Mouse (Mus musculus) cerebellum, adult 11 months (tissue): ENCODE data around the gene Spata32.

Experiments
- DNase-seq: peaks from one replicate; pipeline ENCODE4 v3.0.0; 2022

The Spata32 gene

GRCm38 (mm10) chr11:103201664-103202063, 16.6 kb downstream of the Spata32 start:
- DNase-seq, result peak; percentile 74

GRCm38 (mm10) chr11:103198911-103199803, 19.1 kb downstream of the Spata32 start:
- DNase-seq, result peak; percentile 88

- DNase-seq, result peak; percentile 43
Measured at GRCm38 (mm10) chr11:103198339-103198738, 19.9 kb downstream of the Spata32 start.

- no peak for DNase-seq
Measured at GRCm38 (mm10) chr11:103197340-103197739, 20.9 kb downstream of the Spata32 start.

GRCm38 (mm10) chr11:103195656-103196055, 22.6 kb downstream of the Spata32 start:
- DNase-seq, result no peak

GRCm38 (mm10) chr11:103195236-103195635, 23.0 kb downstream of the Spata32 start:
- DNase-seq, result peak; percentile 55

GRCm38 (mm10) chr11:103193825-103194168, 24.4 kb downstream of the Spata32 start:
- no peak for DNase-seq

DNA sequence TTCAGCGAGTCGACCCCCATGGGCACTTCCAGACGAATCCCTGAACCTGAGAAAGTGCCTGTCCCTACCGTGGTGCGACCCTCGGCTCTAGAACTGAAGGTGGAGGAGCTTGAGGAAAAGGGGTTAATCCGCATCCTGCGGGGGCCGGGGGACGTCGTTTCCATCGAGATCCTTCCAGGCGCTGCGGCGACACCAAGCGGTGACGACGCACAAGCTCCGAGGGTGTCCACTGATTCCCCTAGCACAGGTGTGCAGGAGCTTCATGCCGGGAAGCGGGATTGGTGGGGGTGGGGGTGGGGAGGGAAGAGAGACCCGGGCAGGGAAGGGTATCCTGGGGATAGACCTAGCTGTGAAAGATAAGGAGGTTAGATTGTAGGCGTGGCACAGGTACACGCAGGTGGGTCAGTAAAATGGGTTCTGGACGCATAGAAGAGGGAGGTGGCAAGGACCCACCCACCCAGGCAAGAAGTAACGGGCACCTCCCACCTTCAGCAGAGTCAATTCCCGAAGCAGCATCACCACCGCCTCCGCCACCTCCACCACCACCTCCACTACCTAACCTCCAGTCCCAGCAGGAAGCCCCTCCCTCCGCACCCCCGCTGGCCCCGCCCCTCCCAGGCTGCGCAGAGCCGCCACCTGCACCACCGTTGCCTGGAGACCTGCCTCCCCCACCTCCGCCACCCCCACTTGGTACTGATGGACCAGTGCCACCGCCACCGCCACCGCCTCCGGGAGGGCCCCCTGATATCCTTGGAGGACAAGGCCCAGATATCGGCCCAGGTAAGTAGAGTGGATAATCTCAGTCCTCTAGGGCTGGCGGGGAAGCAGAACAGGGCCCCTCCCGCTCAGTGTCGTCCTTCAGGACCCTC, 25.0 kb downstream of the Spata32 start:
- peak; percentile 79 for DNase-seq

GRCm38 (mm10) chr11:103192230-103192955, 25.8 kb downstream of the Spata32 start:
- peak; percentile 60 for DNase-seq

DNA sequence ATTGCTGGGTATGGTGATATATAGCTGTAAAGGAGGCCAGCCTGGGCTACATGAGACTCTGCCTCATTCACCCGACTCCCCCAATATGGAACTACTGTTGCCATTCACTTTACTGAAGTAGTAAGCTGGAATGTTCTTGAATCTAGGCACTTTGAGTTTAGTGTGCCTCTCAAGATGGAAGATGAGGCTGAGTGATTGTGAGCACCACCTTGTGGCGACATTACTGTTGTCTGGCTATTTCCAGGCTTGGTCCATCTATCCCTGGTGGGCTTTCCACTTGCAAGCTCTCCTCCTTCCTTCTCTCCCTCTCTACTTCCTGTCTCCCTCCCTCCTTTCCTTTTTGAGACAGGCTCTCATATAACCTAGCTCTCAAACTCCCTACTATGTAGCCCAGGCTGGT, 33.3 kb downstream of the Spata32 start:
- DNase-seq, result no peak

DNA sequence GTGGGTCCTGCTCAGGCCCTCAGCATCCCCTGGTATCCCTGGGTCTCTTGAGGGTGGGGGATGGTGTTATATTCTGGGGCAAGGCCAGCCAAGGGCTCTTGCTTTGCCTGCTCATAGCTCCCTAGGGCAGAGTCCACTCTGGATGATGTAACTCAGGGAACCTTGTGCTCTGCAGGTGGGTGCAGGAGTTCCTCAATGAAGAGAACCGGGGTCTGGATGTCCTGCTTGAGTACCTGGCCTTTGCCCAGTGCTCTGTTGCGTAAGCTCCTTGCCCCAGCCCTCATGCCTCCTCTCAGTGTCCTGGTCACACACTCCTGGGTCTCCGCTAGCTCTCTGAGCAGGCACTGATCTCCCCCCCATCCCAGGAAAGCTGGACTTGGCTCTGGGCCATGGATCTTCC, 36.3 kb downstream of the Spata32 start:
- no peak for DNase-seq

DNA sequence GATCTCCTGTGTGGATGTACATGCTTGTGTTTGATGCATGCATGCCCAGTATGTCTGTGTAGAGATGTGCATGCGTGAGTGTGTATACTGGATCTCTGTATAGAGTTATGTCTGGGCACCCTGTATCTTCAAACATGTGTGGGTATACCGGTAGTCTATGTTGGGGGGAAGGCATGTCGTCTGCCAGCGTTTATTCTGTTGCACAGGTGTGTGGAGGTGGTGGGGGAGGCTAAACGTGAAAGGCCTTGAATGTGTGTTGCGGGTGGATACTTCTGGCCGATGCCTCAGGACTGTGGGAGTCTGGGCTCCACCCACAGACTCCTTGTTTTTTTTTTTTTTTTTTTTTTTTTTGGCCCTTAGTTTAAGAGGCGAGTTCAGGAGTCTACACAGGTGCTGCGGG, 36.9 kb downstream of the Spata32 start:
- DNase-seq, result no peak

- DNase-seq, result no peak
Measured at GRCm38 (mm10) chr11:103180426-103180825, 37.8 kb downstream of the Spata32 start.

DNA sequence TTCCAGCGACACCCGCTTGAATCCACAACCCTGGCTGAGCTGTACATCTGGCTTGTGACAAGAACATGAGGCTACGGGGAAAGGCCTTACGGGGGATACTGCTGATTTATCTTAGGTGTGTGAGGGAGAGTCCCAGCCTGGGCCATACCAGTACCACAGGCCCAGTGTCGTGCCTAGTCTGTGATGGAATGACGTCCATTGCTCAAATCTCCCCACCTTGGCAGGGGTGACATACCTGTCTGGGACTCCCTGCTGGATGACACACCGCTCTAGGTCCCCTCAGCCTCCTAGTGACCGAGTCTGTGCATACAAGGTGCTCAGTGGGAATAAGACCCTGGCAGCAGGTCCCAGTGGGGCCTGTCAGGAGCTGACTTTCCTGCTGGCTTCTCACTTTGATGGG, 39.5 kb downstream of the Spata32 start:
- no peak for DNase-seq

- DNase-seq, result no peak
Measured at GRCm38 (mm10) chr11:103177815-103178485, 40.3 kb downstream of the Spata32 start.

GRCm38 (mm10) chr11:103177216-103177615, 41.0 kb downstream of the Spata32 start:
- DNase-seq, result no peak

DNA sequence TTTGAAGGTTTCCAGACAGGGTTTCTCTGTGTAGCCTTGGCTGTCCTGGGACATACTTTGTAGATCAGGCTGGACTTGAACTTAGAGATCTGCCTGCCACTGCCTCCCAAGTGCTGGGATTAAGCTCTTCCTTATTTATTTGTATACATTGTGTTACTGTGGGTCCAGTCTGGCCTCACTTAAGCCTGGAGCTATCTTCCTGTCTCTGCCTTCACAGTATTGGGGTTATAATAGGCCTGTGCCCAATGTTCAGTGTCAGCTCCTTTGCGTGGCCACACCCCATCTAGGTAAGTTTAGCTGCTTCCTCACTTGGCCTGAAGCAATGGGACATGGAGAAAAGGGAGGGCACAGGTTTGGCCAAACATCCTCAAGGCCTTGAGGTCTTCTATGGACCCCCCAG, 41.7 kb downstream of the Spata32 start:
- DNase-seq, result no peak

DNA sequence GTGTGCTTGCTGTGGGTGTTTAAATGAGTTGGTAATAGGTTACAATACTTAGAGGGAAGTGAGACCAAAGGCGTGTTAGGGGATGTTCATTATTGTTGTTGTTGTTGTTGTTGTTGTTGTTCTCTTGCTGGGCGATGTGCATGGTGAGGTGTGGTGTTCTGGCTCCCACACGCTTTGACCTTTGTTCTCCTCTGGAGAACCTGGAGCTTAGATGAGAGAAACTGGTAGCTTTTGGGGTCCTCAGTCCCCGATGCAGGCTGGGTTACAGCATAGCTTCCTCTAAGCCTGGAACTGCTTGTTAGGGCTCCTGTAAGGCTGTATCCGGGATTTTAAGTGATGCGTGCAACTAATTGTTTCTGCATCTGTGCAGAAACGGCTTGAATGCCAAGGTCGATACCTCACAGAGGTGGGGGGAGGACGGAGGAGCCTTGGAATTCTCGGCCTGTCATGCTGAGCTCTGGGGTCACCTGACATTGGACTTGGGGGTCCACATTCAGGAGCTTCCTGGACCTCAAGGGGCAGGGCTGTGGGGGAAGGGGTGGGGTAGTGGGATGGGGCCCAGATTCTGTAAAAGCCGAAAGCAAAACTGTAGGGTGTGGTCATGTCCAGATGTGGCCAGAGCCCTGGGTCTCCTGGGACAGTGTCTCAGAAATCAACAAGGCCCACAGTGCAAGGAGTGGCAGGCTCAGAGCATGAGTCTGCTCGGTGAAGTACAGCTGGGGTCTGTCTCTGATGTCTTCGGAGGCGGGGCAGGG, 42.4 kb downstream of the Spata32 start:
- DNase-seq, result no peak

DNA sequence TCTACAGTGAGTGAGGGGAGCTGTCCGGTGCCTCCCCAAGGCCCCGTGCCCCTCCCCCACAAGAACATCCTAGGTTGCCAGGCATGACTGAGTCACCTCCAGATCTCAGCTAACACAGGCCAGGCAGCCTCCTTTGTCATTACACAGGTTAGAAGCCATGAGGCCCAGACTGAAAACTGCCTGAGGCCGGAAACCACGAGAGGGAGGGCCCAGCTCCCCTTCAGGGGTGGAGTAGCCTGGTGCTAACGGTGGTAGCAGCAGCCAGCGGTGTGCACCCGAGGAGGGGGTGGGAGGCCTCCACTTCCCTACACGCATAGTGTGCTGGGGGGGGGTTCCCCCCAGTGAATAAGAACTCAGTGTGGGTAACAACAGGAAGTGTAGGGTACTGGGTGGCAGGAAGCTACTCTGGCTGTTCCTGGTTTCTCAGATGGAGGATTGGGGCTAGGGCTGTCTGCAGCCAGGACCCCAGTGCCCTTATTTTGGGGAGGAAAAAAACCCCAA, 43.3 kb downstream of the Spata32 start:
- DNase-seq, result no peak

DNA sequence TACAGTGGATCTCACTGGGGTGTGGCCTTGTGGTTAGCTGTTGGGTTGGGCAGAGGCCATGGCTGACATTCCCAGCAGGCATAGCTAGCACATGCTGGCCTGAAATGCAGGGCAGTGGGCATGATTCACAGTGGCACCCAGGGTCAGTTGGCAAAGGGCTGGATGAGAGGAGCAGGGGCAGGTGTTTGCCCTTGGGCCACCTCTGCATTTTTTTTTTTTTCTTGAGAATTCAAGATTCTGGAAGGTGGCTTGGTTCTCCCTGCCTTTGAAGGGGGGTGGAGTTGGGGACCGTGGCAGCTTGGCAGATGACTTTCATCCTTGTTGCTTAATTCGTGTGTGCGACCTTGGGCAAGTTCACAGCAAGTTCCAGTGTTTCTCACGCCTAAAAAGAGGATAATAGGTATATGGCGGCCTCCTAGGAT, 43.8 kb downstream of the Spata32 start:
- DNase-seq, result no peak

DNA sequence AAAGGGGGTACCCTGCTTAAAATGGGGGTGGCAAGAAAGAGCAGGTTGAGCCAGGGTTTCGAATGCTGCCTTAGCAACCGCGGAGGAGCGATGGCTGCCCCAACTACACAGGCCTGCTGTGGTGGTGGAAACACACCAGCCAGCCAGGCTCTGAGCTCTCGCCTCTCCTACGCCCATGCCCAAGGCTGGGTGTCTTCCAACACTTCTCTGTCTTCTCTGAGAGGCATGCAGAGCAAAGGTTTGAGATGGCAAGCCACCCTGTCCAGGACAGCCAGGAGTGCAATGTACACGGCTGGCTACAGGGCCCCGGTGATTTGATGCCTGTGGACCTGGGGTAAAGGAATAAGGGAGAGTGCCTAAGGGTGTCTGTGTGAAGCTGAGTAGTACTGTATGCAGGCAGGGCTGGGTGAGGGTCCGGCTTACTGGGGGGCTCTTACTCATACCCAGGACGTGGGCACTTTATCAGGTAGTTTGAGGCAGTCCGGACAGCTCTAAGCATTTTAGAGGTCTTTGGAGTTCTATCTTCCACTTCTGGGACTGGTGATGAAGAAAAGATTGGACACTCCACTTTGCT, 44.4 kb downstream of the Spata32 start:
- DNase-seq, result no peak
